Mouse (Mus musculus): ENCODE data around the gene Zdhhc13.
A peak's percentile ranks its signal among the peaks of the same experiment; 100 is the strongest.

Gene Zdhhc13

GRCm38 (mm10) chr7:48788851-48789572, at the start of gene Zdhhc13:
Gene Zdhhc13 (plus strand): TSS chr7:48789003.
- DNase-seq (ENCODE audit: low spot score in 2 of 2): peak; percentile 83 to 89

GRCm38 (mm10) chr7:48749298-48750163, 39.3 kb upstream of the Zdhhc13 start:
- DNase-seq (ENCODE audit: low spot score in 2 of 2): peak; percentile 55 to 77

- DNase-seq (ENCODE audit: low spot score in 2 of 2): no peak
Observed at GRCm38 (mm10) chr7:48750164-48750809, 38.5 kb upstream of the Zdhhc13 start.

- no peak for DNase-seq (ENCODE audit: low spot score in 2 of 2)
Observed at GRCm38 (mm10) chr7:48751222-48751621, 37.6 kb upstream of the Zdhhc13 start.

- no peak for DNase-seq (ENCODE audit: low spot score in 2 of 2)
Observed at GRCm38 (mm10) chr7:48754415-48754974, 34.3 kb upstream of the Zdhhc13 start.

- no peak for DNase-seq (ENCODE audit: low spot score in 2 of 2)
Observed at GRCm38 (mm10) chr7:48755825-48756224, 33.0 kb upstream of the Zdhhc13 start.

- no peak for DNase-seq (ENCODE audit: low spot score in 2 of 2)
Observed at GRCm38 (mm10) chr7:48756306-48756931, 32.4 kb upstream of the Zdhhc13 start.

- no peak for DNase-seq (ENCODE audit: low spot score in 2 of 2)
Observed at GRCm38 (mm10) chr7:48758083-48758482, 30.7 kb upstream of the Zdhhc13 start.

- no peak for DNase-seq (ENCODE audit: low spot score in 2 of 2)
Observed at GRCm38 (mm10) chr7:48760789-48761188, 28.0 kb upstream of the Zdhhc13 start.

- no peak for DNase-seq (ENCODE audit: low spot score in 2 of 2)
Observed at GRCm38 (mm10) chr7:48762289-48762688, 26.5 kb upstream of the Zdhhc13 start.

- DNase-seq (ENCODE audit: low spot score in 2 of 2): no peak
Observed at GRCm38 (mm10) chr7:48762721-48763120, 26.1 kb upstream of the Zdhhc13 start.

GRCm38 (mm10) chr7:48765959-48766358, 22.8 kb upstream of the Zdhhc13 start:
- DNase-seq (ENCODE audit: low spot score in 2 of 2): no peak

GRCm38 (mm10) chr7:48769721-48770120, 19.1 kb upstream of the Zdhhc13 start:
- no peak for DNase-seq (ENCODE audit: low spot score in 2 of 2)

GRCm38 (mm10) chr7:48772060-48772734, 16.6 kb upstream of the Zdhhc13 start:
- no peak for DNase-seq (ENCODE audit: low spot score in 2 of 2)

- DNase-seq (ENCODE audit: low spot score in 2 of 2): no peak
Observed at GRCm38 (mm10) chr7:48773333-48773732, 15.5 kb upstream of the Zdhhc13 start.

GRCm38 (mm10) chr7:48774633-48775032, 14.2 kb upstream of the Zdhhc13 start:
- DNase-seq (ENCODE audit: low spot score in 2 of 2): no peak

- no peak for DNase-seq (ENCODE audit: low spot score in 2 of 2)
Observed at GRCm38 (mm10) chr7:48775436-48775835, 13.4 kb upstream of the Zdhhc13 start.

GRCm38 (mm10) chr7:48777721-48778504, 10.9 kb upstream of the Zdhhc13 start:
- no peak for DNase-seq (ENCODE audit: low spot score in 2 of 2)

- DNase-seq (ENCODE audit: low spot score in 2 of 2): no peak
Observed at GRCm38 (mm10) chr7:48779110-48779509, 9.7 kb upstream of the Zdhhc13 start.

- no peak for DNase-seq (ENCODE audit: low spot score in 2 of 2)
Observed at GRCm38 (mm10) chr7:48782432-48782831, 6.4 kb upstream of the Zdhhc13 start.

Measured in urinary bladder, postnatal 4 days (tissue).